Mouse (Mus musculus) spleen, adult 2 months (tissue): ENCODE data around the gene Atp10a.

ENCODE experiments used
- CTCF ChIP-seq: fragments of 200-500 bp; IDR thresholded peaks from 2 replicates; pipeline ENCODE4 v1.5.1; 2011; ENCODE audit warnings: mild to moderate bottlenecking, inconsistent platforms; ENCODE audit not compliant: insufficient read depth, insufficient read length, insufficient replicate concordance; ENCODE audit errors: extremely low read depth
- POLR2A ChIP-seq: fragments of 200-500 bp; IDR thresholded peaks from 2 replicates; pipeline ENCODE4 v1.6.1; 2011; ENCODE audit warnings: low read depth, low read length, inconsistent platforms

- TF ChIP-seq CTCF = no peak
- TF ChIP-seq POLR2A = no peak
Measured at GRCm38 (mm10) chr7:58740842-58741241, 84.9 kb downstream of the Atp10a start.
